Mouse (Mus musculus): Measurements from ENCODE around the gene Syt7.

Syt7 gene

GRCm38 (mm10) chr19:10388615-10389313 lies at the start of gene Syt7:
Syt7 (plus strand) TSS chr19:10389090.
- DNase-seq (ENCODE audit: low spot score), result peak; percentile 82

- DNase-seq (ENCODE audit: low spot score), result no peak
These were observed 49.6 kb upstream of the Syt7 start for GRCm38 (mm10) chr19:10339271-10339670.

DNA sequence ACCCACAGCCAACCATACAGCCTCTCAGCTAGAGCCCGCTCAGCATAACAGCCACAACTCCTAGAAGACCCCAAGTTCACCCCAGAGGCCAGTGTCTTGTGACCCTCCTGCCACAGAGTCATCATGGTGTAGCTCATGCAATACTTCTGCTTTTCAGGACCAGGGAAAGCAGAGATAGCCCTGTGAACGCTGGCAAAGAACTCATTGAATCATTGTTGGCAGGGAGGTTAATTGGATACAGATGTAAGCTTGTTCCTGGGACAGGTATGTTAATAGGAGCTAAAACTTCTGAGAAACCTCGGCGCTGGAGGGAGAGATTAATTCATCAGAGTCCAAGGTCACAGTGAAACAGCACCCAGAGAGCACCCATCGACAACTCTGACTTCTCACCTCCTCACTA lies 48.2 kb upstream of the Syt7 start:
- no peak for DNase-seq (ENCODE audit: low spot score)

DNA sequence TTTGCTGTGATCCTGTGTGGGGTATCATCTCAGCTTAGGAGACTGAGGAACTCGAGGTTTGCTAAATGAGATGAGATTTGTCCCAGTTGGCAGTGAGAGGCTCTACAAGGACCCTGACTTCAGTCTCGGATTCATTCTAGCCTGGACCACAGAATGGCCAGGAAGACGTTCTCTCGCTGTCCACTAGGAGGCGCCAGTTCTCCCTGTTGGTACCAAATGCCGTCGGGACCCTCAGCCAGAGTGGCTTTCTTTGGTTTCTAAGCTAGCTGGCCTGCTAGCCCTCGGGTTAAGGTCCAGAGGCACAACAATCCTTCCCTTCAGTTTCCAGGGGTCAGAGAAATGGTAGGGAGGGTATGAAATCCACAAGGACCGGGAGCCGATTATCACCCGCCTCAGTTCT lies 47.7 kb upstream of the Syt7 start:
- DNase-seq (ENCODE audit: low spot score), result peak; percentile 67

DNA sequence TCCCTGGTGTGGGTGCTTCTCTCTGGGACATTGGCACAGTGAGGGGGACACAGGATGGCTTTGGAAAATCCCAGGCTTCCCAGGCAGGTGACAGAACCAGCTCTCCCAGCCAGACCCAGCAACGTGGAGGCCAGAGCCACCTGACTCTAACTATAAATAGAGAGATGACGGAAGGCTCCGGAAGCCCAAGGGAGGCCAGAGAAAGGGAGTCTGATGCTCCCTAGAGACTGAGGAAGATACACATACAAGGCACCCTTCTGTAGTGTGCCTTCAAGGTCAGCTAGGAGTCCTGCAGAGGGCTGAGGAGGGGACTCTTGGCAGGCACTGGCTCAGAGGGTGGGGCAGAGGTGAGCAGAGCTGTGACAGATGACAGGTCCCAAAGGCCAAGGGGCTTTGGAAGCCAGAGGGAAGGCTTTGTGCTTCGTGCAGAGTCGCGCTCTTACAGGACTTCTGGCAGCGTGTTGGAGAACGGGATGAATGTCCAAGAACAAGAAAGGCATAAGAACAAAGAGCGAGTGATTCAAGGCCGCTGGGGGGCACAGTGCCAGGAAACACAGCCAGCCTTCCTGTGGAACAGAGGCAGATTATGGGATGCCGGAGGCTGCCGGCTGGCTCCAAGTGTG lies 47.0 kb upstream of the Syt7 start:
- peak; percentile 80 for DNase-seq (ENCODE audit: low spot score)

DNA sequence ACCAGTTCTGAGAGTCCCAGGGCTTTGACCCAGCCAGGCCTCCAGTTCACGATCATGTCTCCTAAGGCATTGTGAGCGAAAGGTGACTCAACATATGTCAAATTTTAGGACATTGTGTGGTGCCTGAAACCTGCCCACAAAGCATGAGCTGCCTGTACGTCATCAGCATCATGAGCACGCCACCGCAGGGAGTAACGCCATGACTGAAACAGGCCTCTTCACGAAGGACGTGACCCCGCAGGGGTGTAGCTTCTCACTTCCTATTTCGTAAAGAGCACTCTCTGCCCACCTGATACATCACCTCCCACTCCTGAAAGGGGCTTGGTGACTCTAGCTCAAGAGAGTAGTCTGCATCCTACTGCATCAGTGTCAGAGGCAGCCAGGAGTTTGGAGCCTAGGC lies 45.0 kb upstream of the Syt7 start:
- DNase-seq (ENCODE audit: low spot score), result no peak

GRCm38 (mm10) chr19:10345696-10346095 lies 43.2 kb upstream of the Syt7 start:
- no peak for DNase-seq (ENCODE audit: low spot score)

- no peak for DNase-seq (ENCODE audit: low spot score)
These were observed 41.1 kb upstream of the Syt7 start for GRCm38 (mm10) chr19:10347628-10348273.

DNA sequence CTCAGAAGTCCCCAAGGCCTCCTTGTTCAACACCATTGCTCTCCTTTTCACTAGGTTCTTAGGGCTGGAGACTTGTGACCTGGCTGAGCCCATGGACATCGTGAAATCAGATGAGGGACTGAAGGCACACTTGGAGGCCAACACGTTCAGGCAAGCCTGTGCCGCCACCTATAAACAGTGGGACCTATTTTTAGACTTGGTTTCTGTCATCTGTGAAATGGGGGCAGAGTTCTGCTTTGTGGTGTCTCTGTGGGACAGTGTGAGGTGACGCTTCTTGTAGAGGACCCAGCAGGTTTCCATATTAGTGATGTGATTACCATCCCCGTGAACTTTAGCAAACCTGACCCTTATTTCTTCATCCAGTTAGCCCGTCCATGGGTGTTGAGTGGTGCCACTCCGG lies 36.7 kb upstream of the Syt7 start:
- DNase-seq (ENCODE audit: low spot score), result no peak

DNA sequence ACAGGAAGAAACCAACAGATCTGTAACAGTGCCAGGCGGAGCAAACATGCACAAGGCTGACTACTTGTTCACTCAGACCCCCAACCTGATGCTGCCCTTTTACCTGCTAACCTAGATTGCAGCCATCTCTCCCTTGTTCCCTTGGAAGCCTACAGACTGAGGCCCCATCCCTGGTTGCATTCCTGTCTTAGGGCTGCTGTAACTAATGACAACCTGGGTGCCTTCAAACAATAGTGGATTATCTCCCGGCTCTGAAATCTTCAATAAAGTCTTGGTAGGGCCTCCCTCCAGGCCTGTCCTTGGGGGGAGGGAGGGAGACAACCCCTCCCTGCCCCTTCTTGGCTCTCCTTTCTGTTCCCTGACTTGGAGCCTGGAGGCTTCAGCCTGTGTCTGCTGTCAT lies 34.1 kb upstream of the Syt7 start:
- DNase-seq (ENCODE audit: low spot score), result no peak

DNA sequence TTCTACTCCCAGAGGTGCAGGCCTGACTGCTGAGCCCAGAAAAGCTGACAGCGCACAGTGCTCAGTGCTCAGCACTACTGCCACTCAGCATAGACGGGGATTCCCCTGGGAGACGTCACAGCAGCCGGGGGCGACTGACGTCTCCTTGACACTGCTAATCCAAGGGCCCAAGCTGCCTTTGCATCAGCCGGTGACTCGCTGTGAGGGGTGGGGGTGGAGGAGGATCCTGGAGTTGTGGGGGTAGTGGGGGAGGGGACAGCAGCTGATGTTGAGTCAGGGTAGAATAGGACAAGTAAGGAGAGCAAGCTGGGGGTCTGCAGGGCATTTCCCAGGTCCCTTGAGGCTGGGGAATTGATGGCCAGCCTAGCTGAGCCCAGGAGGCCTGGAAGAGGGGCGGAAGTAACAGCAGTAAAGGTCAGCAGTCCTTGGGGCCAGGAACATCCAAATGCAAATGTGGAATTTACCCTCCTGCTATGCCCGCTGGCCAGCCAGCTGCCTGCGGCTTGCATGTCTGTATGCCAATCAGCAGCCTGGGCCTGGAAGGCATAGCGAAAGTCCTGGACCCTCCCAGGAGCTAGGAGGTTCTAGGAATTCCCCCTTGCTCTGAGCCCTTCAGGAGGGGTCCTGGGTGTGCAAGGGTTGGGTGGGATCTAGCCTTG lies 31.9 kb upstream of the Syt7 start:
- no peak for DNase-seq (ENCODE audit: low spot score)

- no peak for DNase-seq (ENCODE audit: low spot score)
These were observed 29.6 kb upstream of the Syt7 start for GRCm38 (mm10) chr19:10359105-10359946.

DNA sequence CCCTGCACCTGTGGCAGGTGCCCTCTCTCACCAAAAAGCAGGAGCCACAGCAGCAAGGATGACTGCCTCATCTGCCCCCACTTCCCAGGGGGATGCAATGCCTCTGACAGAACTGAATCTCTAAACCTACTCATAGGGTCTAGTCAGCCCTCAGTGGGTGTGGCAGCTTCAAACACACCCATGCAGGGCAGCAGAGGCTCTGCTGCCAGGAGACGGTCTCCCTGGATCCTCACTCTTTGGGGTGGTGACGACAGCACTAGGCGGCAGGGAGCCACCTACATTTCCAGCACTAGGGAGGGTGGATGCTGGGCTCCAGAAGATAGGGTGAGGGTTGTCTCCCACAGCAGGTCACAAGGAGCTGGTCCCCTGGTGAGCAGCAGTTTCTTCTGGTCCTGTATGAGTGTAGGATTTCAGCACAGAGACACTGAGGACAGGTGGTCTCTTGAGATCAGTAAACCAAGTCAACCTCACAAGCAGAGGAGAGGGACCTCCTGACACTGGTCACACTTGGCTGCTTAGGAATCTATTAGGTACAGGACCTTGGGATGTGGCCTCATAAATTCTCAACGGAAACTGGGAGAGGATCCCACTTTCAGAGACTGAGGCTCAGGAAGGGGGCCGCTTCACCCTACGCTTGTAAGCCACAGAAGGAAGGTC lies 26.3 kb upstream of the Syt7 start:
- DNase-seq (ENCODE audit: low spot score), result no peak

DNA sequence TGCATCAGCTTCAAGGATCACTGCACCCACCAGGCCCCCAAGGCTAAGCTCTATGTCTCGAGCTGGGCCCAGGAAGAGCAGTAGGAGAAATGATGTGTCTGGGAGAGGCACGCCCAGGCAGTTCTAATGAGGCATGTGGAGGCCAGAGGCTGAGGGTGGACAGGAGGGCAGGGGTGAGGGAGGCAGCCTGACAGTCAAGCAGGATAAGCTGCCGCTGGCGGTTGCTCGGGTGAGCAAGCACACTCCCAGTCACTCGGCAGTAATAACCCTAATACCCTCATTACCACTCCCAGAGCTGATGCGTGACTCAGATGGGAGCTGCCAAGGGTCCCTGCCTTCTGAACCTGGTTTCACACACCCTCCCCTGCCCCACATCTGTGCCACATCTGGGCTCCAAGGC lies 25.0 kb upstream of the Syt7 start:
- DNase-seq (ENCODE audit: low spot score), result no peak

GRCm38 (mm10) chr19:10366116-10366845 lies 22.6 kb upstream of the Syt7 start:
- DNase-seq (ENCODE audit: low spot score), result no peak

DNA sequence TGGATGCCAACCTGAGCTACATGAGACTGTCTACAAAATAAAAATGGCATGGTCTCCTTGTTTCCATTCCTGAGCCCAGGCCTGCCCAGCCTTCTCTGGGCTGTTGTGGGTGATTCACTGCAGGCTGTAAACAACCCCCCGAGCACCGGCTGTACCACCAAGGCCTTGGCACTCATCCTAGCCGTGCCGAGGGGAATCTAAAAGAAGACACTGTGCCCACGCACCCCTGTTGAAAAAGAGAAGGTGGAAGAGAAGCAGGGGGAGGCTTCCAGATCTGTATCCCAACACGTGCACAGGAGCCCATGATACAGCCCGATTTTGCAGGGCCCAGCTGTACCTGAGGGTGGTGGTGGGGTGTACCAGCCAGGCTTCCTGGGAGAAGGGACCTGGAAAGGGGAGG lies 21.1 kb upstream of the Syt7 start:
- DNase-seq (ENCODE audit: low spot score), result peak; percentile 76

DNA sequence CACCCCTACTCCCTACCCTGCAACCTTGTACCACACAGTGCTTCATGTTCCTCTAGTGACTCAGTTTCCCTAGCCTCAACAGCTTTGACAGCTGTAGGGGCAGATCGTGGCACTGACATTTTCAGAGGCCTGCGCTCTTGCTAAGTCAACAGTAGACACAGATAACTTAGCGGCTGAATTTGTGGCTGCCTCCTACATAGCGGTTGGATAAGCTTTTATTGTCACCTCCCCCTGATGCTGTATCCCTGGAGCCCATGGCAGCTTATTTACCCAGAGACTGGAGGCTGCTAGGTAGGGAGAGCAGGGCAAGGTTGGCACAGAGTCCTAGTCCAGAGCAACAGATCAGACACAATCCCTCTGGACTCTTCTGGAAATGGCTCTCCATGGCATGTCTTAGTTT lies 19.0 kb upstream of the Syt7 start:
- DNase-seq (ENCODE audit: low spot score), result no peak

GRCm38 (mm10) chr19:10373191-10373590 lies 15.7 kb upstream of the Syt7 start:
- no peak for DNase-seq (ENCODE audit: low spot score)

GRCm38 (mm10) chr19:10375260-10375659 lies 13.6 kb upstream of the Syt7 start:
- no peak for DNase-seq (ENCODE audit: low spot score)

DNA sequence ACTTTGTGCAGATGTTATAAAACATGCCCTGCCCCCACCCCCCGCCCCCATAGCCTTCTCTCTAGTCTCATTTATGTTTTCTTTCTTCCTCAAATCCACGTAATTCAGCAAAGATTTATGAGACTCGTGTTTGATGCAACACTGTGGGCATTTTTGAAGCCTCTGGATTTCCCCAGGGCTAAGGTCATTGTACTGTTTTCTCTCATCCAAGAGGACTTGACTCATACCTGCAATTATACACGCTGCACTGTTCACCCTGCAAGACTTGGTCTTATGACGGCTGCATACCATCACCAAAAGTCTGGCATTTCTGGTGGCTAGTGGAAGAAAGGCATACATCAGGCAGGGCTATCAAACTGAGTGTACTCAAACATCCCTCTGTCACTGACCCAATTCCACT lies 8.9 kb upstream of the Syt7 start:
- no peak for DNase-seq (ENCODE audit: low spot score)

DNA sequence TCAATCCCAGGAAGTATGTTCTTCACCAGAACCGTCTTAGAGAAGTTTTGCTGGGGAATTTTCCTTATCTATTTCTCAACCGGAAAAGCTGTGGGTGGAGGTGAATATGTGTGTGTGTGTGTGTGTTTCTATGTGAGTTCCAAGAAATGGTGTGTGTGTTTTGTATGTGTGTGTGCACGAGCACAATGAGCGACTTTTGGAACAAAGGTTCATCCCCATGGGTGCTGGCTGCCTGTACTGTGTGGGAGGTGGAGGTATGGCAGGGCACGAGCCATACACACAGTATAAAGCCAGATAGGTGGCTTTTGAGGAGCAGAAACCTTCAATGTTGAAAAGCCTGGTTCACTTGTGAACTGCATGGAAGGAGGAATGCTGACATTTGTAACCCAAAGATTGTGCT lies 1.2 kb upstream of the Syt7 start:
- no peak for DNase-seq (ENCODE audit: low spot score)

Data from layer of hippocampus, adult 11-12 months (tissue).